Mouse (Mus musculus) spleen, adult 2 months (tissue): Measurements from ENCODE around the gene Selenos.

ENCODE experiments used
- CTCF ChIP-seq: fragments of 200-500 bp; IDR thresholded peaks from 2 replicates; pipeline ENCODE4 v1.5.1; 2011; ENCODE audit warnings: mild to moderate bottlenecking, inconsistent platforms; ENCODE audit not compliant: insufficient read depth, insufficient read length, insufficient replicate concordance; ENCODE audit errors: extremely low read depth
- POLR2A ChIP-seq: fragments of 200-500 bp; IDR thresholded peaks from 2 replicates; pipeline ENCODE4 v1.6.1; 2011; ENCODE audit warnings: low read depth, low read length, inconsistent platforms

DNA sequence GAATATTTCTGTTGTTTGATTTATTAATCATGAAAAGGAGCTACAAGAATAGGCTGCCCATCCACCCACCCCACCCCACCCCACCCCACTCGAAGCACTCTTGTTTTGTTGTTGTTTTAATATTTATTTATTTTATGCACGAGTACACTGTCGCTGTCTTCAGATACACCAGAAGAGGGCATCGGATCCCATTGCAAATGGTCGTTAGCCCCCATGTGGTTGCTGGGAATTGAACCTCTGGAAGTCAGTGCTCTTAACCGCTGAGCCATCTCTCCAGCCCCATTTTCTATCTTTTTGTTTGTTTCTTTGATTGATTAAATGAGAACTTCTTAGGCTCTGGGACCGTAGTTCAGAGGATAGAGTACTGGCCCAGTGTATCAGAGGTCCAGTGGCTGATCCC lies 28.5 kb downstream of the Selenos start:
- peak; percentile 23; the same call in 1 of the 2 replicates for TF ChIP-seq CTCF
- no peak for TF ChIP-seq POLR2A
